Mouse (Mus musculus) myocyte (in vitro differentiated cells): Measurements from ENCODE around the gene Lrmda. TPM values are rescaled to one million over a fixed set of nuclear protein-coding genes. Genes with fewer than 3 reads are reported as not detected.

ENCODE experiments used
- H3K27me3 ChIP-seq: one replicate; pipeline ENCODE4 v1.6.1; 2011; ENCODE audit not compliant: control insufficient read depth, insufficient read depth, insufficient read length
- H3K36me3 ChIP-seq: one replicate; pipeline ENCODE4 v1.6.1; 2011; ENCODE audit not compliant: control insufficient read depth, insufficient read depth
- H3K4me2 ChIP-seq: one replicate; pipeline ENCODE4 v1.6.1; 2011; ENCODE audit warnings: low read depth, control low read depth
- H3K4me3 ChIP-seq: one replicate; pipeline ENCODE4 v1.5.1; 2011; ENCODE audit warnings: mild to moderate bottlenecking, control low read depth, moderate library complexity
- H3K79me2 ChIP-seq: one replicate; pipeline ENCODE4 v1.6.1; 2011; ENCODE audit not compliant: control insufficient read depth, insufficient read depth
- H3ac ChIP-seq: one replicate; pipeline ENCODE4 v1.6.1; 2011; ENCODE audit not compliant: control insufficient read depth, insufficient read length
- CEBPB ChIP-seq: IDR thresholded peaks from 2 replicates; pipeline ENCODE4 v1.6.1; 2011; ENCODE audit warnings: mild to moderate bottlenecking, moderate library complexity; ENCODE audit not compliant: poor library complexity, insufficient read depth, severe bottlenecking
- E2F4 ChIP-seq: IDR thresholded peaks from one replicate; pipeline ENCODE4 v1.6.1; 2011; ENCODE audit warnings: mild to moderate bottlenecking, control low read depth, moderate library complexity; ENCODE audit not compliant: insufficient read depth
- MAX ChIP-seq: IDR thresholded peaks from one replicate; pipeline ENCODE4 v1.6.1; 2011; ENCODE audit warnings: low read depth, mild to moderate bottlenecking, control low read depth
- MYOD1 ChIP-seq, 3 experiments: IDR thresholded peaks; one replicate each; pipeline ENCODE4 v1.6.1; 2011; ENCODE audit warnings: control low read depth in 2 of 3, low read depth in 2 of 3, mild to moderate bottlenecking in 2 of 3, moderate library complexity in 1 of 3; ENCODE audit not compliant: insufficient read length in 2 of 3, control insufficient read depth in 1 of 3
- MYOG ChIP-seq, 3 experiments: IDR thresholded peaks; one replicate each; pipeline ENCODE4 v1.6.1; 2011; ENCODE audit warnings: control low read depth in 2 of 3, low read depth in 2 of 3, mild to moderate bottlenecking in 2 of 3; ENCODE audit not compliant: insufficient read length in 2 of 3, control insufficient read depth in 1 of 3, insufficient read depth in 1 of 3
- POLR2A ChIP-seq: IDR thresholded peaks from one replicate; pipeline ENCODE4 v1.6.1; 2011; ENCODE audit warnings: low read depth, mild to moderate bottlenecking, control low read depth, moderate library complexity; ENCODE audit not compliant: insufficient read length
- POLR2AphosphoS2 ChIP-seq: IDR thresholded peaks from one replicate; pipeline ENCODE4 v1.6.1; 2011; ENCODE audit warnings: low read depth, control low read depth; ENCODE audit not compliant: insufficient read length
- REST ChIP-seq: IDR thresholded peaks from one replicate; pipeline ENCODE4 v1.6.1; 2011; ENCODE audit warnings: mild to moderate bottlenecking, control low read depth, moderate library complexity; ENCODE audit not compliant: insufficient read depth, insufficient read length
- SRF ChIP-seq: IDR thresholded peaks from one replicate; pipeline ENCODE4 v1.6.1; 2011; ENCODE audit warnings: low read depth; ENCODE audit not compliant: control insufficient read depth, insufficient read length
- TCF12 ChIP-seq: IDR thresholded peaks from one replicate; pipeline ENCODE4 v1.6.1; 2011; ENCODE audit warnings: mild to moderate bottlenecking, control low read depth; ENCODE audit not compliant: poor library complexity, insufficient read depth, severe bottlenecking
- TCF3 ChIP-seq: IDR thresholded peaks from one replicate; pipeline ENCODE4 v1.6.1; 2011; ENCODE audit warnings: low read depth, control low read depth; ENCODE audit not compliant: insufficient read length
- USF1 ChIP-seq: IDR thresholded peaks from one replicate; pipeline ENCODE4 v1.6.1; 2011; ENCODE audit warnings: low read depth, mild to moderate bottlenecking, control low read depth, moderate library complexity
- polyA plus RNA-seq: library from polyadenylated mRNA; unstranded; fragments of >200 nt; fragmentation: generic; extraction: Trizol; gene quantifications from one replicate; pipeline ENCODE4 v1.2.1, GENCODE M21; 2012; ENCODE audit warnings: missing spikeins

Gene Lrmda
- polyA plus RNA-seq, 1 experiment = 1.9 TPM

GRCm38 (mm10) chr14:22931114-22931822 is 911.8 kb downstream of the Lrmda start:
- no peaks in the 10 kb centered on the region for H3K36me3 ChIP-seq
- H3K4me3 ChIP-seq = no peak overlapping the region
- H3K27me3 ChIP-seq = no peaks in the 10 kb centered on the region
- H3K4me2 ChIP-seq = no peak overlapping the region
- TF ChIP-seq POLR2AphosphoS2 = no peak
- H3ac ChIP-seq = no peak overlapping the region
- no peaks in the 10 kb centered on the region for H3K79me2 ChIP-seq

GRCm38 (mm10) chr14:22936701-22937100 is 917.2 kb downstream of the Lrmda start:
- Histone ChIP-seq H3K27me3 (no peaks in the 10 kb centered on the region), H3K4me2 (no peak overlapping the region), H3K36me3 (no peaks in the 10 kb centered on the region), H3ac (no peak overlapping the region), H3K4me3 (no peak overlapping the region), H3K79me2 (no peaks in the 10 kb centered on the region)
- TF ChIP-seq POLR2A (no peak), MYOG (IDR thresholded peaks at IDR 0.05; ENCODE audit: control insufficient read depth in 1 of 3, insufficient read depth in 1 of 3, insufficient read length in 2 of 3, low read depth in 2 of 3) (no peak), SRF (no peak), TCF12 (no peak), E2F4 (no peak), CEBPB (no peak), MYOD1 (IDR thresholded peaks at IDR 0.05; ENCODE audit: control insufficient read depth in 1 of 3, insufficient read length in 2 of 3, low read depth in 2 of 3) (peak in 2 of 3 experiments; percentile 17 to 63), REST (no peak)

GRCm38 (mm10) chr14:22940576-22940975 is 921.1 kb downstream of the Lrmda start:
- Histone ChIP-seq H3K79me2 (no peaks in the 10 kb centered on the region), H3K36me3 (no peaks in the 10 kb centered on the region)
- TF ChIP-seq MAX = no peak
- no peak for TF ChIP-seq E2F4
- TF ChIP-seq POLR2AphosphoS2 = no peak
- no peak for TF ChIP-seq TCF12
- no peak for TF ChIP-seq REST
- no peak for TF ChIP-seq CEBPB
- no peak for TF ChIP-seq POLR2A
- TF ChIP-seq MYOD1 (IDR thresholded peaks at IDR 0.05; ENCODE audit: control insufficient read depth in 1 of 3, insufficient read length in 2 of 3, low read depth in 2 of 3) = no peak
- no peak for TF ChIP-seq TCF3
- TF ChIP-seq USF1 = no peak
- TF ChIP-seq SRF = no peak
- no peak for TF ChIP-seq MYOG (IDR thresholded peaks at IDR 0.05; ENCODE audit: control insufficient read depth in 1 of 3, insufficient read depth in 1 of 3, insufficient read length in 2 of 3, low read depth in 2 of 3)

GRCm38 (mm10) chr14:22942569-22942968 is 923.1 kb downstream of the Lrmda start:
- H3K79me2 ChIP-seq = no peaks in the 10 kb centered on the region
- H3ac ChIP-seq = no peak overlapping the region
- TF ChIP-seq REST (no peak), TCF3 (no peak), MYOD1 (IDR thresholded peaks at IDR 0.05; ENCODE audit: control insufficient read depth in 1 of 3, insufficient read length in 2 of 3, low read depth in 2 of 3) (no peak), E2F4 (no peak), POLR2A (no peak), TCF12 (no peak), SRF (no peak), MYOG (IDR thresholded peaks at IDR 0.05; ENCODE audit: control insufficient read depth in 1 of 3, insufficient read depth in 1 of 3, insufficient read length in 2 of 3, low read depth in 2 of 3) (no peak), USF1 (no peak), CEBPB (no peak), POLR2AphosphoS2 (no peak), MAX (no peak)
- H3K4me2 ChIP-seq = no peak overlapping the region
- no peak overlapping the region for H3K4me3 ChIP-seq
- no peaks in the 10 kb centered on the region for H3K36me3 ChIP-seq
- H3K27me3 ChIP-seq = no peaks in the 10 kb centered on the region

More at GRCm38 (mm10) chr14:22940576-22940975, 921.1 kb downstream of the Lrmda start:
- H3K4me3 ChIP-seq = no peak overlapping the region
- no peaks in the 10 kb centered on the region for H3K27me3 ChIP-seq
- H3K4me2 ChIP-seq = no peak overlapping the region
- H3ac ChIP-seq = no peak overlapping the region

GRCm38 (mm10) chr14:22949466-22949865 is 930.0 kb downstream of the Lrmda start:
- Histone ChIP-seq H3K79me2 (no peaks in the 10 kb centered on the region), H3ac (no peak overlapping the region), H3K4me2 (no peak overlapping the region), H3K36me3 (no peaks in the 10 kb centered on the region), H3K4me3 (no peak overlapping the region), H3K27me3 (no peaks in the 10 kb centered on the region)
- TF ChIP-seq USF1 (no peak), SRF (no peak), POLR2AphosphoS2 (no peak), POLR2A (no peak), TCF3 (no peak), MYOG (IDR thresholded peaks at IDR 0.05; ENCODE audit: control insufficient read depth in 1 of 3, insufficient read depth in 1 of 3, insufficient read length in 2 of 3, low read depth in 2 of 3) (no peak), TCF12 (no peak), MAX (no peak), MYOD1 (IDR thresholded peaks at IDR 0.05; ENCODE audit: control insufficient read depth in 1 of 3, insufficient read length in 2 of 3, low read depth in 2 of 3) (no peak), E2F4 (no peak), CEBPB (no peak)
